Mouse (Mus musculus): ENCODE data around the gene Adgb. TPM values are rescaled to one million over a fixed set of nuclear protein-coding genes. Genes with fewer than 3 reads are reported as not detected.

The Adgb gene
- 0.70 TPM for polyA plus RNA-seq (2015; fragmentation: Illumina TruSeq; extraction: RNeasy Lipid Tissue Mini Kit (QIAGEN cat#74804); ENCODE audit: low read depth, low replicate concordance)

DNA sequence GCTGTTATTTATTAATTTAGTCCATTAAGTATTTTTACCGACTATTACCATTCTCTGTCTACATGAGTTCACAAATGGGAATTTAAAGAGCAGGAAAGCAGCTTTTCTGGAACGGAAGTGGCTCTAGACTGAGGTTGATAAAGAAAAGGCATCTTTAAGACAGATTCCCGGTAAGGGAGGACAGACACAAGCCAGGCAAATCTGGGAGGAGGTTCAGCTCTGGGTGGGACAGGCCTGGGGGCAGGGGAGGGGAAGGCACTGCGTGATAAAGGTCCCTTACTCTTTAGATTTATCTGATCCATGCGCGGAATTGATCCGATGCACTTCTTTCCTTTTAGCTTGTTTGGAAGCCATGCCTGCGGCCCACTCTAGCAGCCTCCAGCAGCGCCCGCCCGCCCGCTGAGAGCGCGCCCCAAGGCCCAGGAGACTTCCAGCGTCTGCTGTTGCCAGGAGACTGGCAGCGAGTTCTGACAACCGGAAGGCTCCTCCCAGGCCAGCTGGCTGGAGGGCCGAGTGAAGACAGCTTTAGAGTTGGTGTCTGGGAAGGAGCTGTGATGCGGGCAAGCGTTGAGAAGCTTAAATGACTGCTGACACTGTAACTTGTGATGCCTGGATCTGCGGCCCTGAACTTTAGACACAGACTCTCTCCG lies at the start of gene Adgb:
Gene Adgb, minus strand, starts transcription at position 366 of the 650 bp plus-strand sequence.

Other genes starting within 250 kb of the Adgb start
- gene Rab32, start 85.9 kb upstream of the Adgb start, polyA plus RNA-seq (2015; fragmentation: Illumina TruSeq; extraction: RNeasy Lipid Tissue Mini Kit (QIAGEN cat#74804); ENCODE audit: low read depth, low replicate concordance) = 2.3 TPM
- not detected for gene Gm10944, start 209.0 kb upstream of the Adgb start, polyA plus RNA-seq (2015; fragmentation: Illumina TruSeq; extraction: RNeasy Lipid Tissue Mini Kit (QIAGEN cat#74804); ENCODE audit: low read depth, low replicate concordance)